Mouse (Mus musculus): ENCODE results near the gene Dnajc9. TPM values are rescaled to one million over a fixed set of nuclear protein-coding genes. Genes with fewer than 3 reads are reported as not detected.

Gene Dnajc9
- 168 and 176 TPM in 2 replicates for polyA plus RNA-seq (2015; fragmentation: Nextera tagmentation; extraction: Ambion mirVana)

DNA sequence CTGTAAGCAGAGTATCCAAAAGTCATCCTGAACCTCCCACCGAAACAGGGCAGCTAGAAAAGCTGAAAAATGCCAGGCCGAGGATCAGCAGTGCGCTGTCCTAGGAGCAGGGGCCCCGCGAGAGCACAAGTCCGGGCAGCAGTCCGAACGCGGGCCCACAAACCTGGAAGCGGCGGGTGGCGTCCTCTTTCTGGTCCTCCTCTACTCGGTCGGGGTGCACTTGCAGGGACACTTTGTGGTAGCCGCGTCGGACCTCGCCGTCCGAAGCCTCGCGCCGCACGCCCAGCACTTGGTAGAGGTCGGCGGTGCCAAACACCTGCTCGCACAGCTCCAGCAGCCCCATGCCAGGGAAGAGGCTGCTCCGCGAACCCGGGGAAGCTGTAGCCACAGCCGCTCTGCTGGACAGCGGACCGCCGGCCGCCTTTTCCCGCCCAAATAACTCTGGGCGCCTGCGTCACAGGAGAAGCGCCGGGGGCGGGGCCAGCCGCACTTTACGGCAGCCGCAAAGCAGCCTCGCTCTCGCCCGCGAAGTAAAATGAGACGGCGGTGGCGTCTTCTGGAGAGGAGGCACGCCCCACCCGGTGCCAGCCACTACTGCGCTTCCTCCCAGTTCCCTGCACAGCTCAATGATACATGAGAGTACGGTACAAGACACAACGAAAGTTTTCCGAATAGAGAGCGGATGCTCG, at the start of gene Dnajc9:
Gene Dnajc9, minus strand, starts transcription at position 470 of the 689 bp plus-strand sequence.
- peak within 1 kb of the TSS; percentile 83 for H3K4me3 ChIP-seq (replicated peaks)
- H3K4me1 ChIP-seq: peaks cover 31% of the 10 kb centered on the region
- H3K27me3 ChIP-seq: no peaks in the 10 kb centered on the region
- no peaks in the 10 kb centered on the region for H3K9me3 ChIP-seq (replicated peaks)
- H3K4me2 ChIP-seq (replicated peaks): peak within 1 kb of the TSS; percentile 66
- WGBS: 0% methylated on average over 59 of the region's 59 CpGs
- peak within 1 kb of the TSS; percentile 89 for H3K27ac ChIP-seq (replicated peaks)
- peak; percentile 72 for ATAC-seq (ENCODE audit: insufficient number of reproducible peaks, low FRiP score, low TSS enrichment, low read depth)
- H3K36me3 ChIP-seq: peaks cover 27% of the 10 kb centered on the region
- peak within 1 kb of the TSS; percentile 62 for H3K9ac ChIP-seq

DNA sequence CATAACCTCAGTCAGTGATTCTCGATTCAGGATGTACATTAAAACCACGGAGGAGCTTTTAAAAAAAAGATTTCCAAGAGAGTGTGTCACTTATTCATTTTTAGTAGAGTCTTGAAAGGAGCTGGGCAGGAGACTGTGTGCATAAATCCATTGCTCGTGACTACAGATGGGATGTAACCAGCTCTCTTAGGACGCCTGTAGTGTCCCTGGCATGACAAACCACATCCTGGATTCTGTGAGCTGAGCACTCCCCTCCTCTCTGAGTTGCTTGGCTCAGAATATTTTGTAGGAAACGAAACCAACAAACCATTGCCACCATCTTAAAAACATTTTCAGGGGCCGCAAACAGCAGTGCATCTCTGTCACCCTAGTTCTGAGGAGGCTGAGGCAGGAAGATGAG, 48.3 kb upstream of the Dnajc9 start:
- H3K36me3 ChIP-seq: no peaks in the 10 kb centered on the region
- H3K9ac ChIP-seq: no peak overlapping the region
- whole genome bisulfite sequencing: 68% methylated on average over 6 of the region's 6 CpGs
- no peaks in the 10 kb centered on the region for H3K4me1 ChIP-seq
- ATAC-seq (ENCODE audit: insufficient number of reproducible peaks, low FRiP score, low TSS enrichment, low read depth): no peak
- H3K27me3 ChIP-seq: no peaks in the 10 kb centered on the region
- H3K9me3 ChIP-seq (replicated peaks): no peaks in the 10 kb centered on the region
- no peak overlapping the region for H3K4me2 ChIP-seq (replicated peaks)
- no peak overlapping the region for H3K4me3 ChIP-seq (replicated peaks)
- H3K27ac ChIP-seq (replicated peaks): no peak overlapping the region

GRCm38 (mm10) chr14:20432420-20432819, 43.7 kb upstream of the Dnajc9 start:
- H3K4me1 ChIP-seq: no peaks in the 10 kb centered on the region

GRCm38 (mm10) chr14:20431726-20432125, 43.0 kb upstream of the Dnajc9 start:
- peak; percentile 54; the same call in 1 of the 2 replicates for ATAC-seq (ENCODE audit: insufficient number of reproducible peaks, low FRiP score, low TSS enrichment, low read depth)
- 45% methylated on average over 6 of the region's 6 CpGs for WGBS
- Histone ChIP-seq H3K27me3 (no peaks in the 10 kb centered on the region), H3K9me3 (replicated peaks) (no peaks in the 10 kb centered on the region), H3K4me1 (no peaks in the 10 kb centered on the region), H3K36me3 (no peaks in the 10 kb centered on the region), H3K4me2 (replicated peaks) (no peak overlapping the region), H3K9ac (no peak overlapping the region), H3K4me3 (replicated peaks) (no peak overlapping the region), H3K27ac (replicated peaks) (peak overlapping the region; percentile 36; the same call in 1 of the 2 replicates)

More at GRCm38 (mm10) chr14:20432420-20432819, 43.7 kb upstream of the Dnajc9 start:
- Histone ChIP-seq H3K4me3 (replicated peaks) (no peak overlapping the region), H3K9me3 (replicated peaks) (no peaks in the 10 kb centered on the region), H3K27me3 (no peaks in the 10 kb centered on the region), H3K4me2 (replicated peaks) (no peak overlapping the region), H3K36me3 (no peaks in the 10 kb centered on the region), H3K9ac (no peak overlapping the region), H3K27ac (replicated peaks) (no peak overlapping the region)
- no peak for ATAC-seq (ENCODE audit: insufficient number of reproducible peaks, low FRiP score, low TSS enrichment, low read depth)
- WGBS: 85% methylated on average over 4 of the region's 4 CpGs

- H3K27me3 ChIP-seq: no peaks in the 10 kb centered on the region
- WGBS: 46% methylated on average over 1 of the region's 1 CpGs
- H3K4me3 ChIP-seq (replicated peaks): no peak overlapping the region
These were observed 41.1 kb upstream of the Dnajc9 start for GRCm38 (mm10) chr14:20429833-20430232.

DNA sequence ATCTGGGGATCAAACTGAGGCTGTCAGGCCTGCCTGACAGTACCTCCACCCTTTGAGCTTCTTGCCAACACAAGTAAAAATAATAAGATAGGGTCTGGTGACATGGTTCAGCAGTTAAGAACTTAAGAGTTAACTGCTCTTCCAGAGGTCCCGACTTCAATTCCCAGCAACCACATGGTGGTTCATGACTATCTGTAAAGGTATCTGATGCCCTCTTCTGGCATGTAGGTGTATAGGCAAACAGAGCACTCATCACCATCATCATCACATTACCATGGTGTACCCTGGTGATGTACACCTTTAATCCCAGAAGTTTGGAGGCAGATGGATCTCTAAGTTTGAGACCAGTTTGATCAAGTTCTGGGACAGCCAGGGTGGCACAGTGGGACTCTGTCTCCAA, 39.9 kb upstream of the Dnajc9 start:
- Histone ChIP-seq H3K27me3 (no peaks in the 10 kb centered on the region), H3K27ac (replicated peaks) (no peak overlapping the region), H3K9ac (no peak overlapping the region), H3K4me1 (no peaks in the 10 kb centered on the region), H3K36me3 (no peaks in the 10 kb centered on the region), H3K4me3 (replicated peaks) (no peak overlapping the region), H3K4me2 (replicated peaks) (no peak overlapping the region), H3K9me3 (replicated peaks) (no peaks in the 10 kb centered on the region)
- WGBS: 10% methylated on average over 1 of the region's 1 CpGs
- no peak for ATAC-seq (ENCODE audit: insufficient number of reproducible peaks, low FRiP score, low TSS enrichment, low read depth)

More at GRCm38 (mm10) chr14:20429833-20430232, 41.1 kb upstream of the Dnajc9 start:
- no peak overlapping the region for H3K9ac ChIP-seq
- H3K4me2 ChIP-seq (replicated peaks): no peak overlapping the region
- no peaks in the 10 kb centered on the region for H3K4me1 ChIP-seq
- no peak for ATAC-seq (ENCODE audit: insufficient number of reproducible peaks, low FRiP score, low TSS enrichment, low read depth)
- no peaks in the 10 kb centered on the region for H3K9me3 ChIP-seq (replicated peaks)
- no peaks in the 10 kb centered on the region for H3K36me3 ChIP-seq
- no peak overlapping the region for H3K27ac ChIP-seq (replicated peaks)

DNA sequence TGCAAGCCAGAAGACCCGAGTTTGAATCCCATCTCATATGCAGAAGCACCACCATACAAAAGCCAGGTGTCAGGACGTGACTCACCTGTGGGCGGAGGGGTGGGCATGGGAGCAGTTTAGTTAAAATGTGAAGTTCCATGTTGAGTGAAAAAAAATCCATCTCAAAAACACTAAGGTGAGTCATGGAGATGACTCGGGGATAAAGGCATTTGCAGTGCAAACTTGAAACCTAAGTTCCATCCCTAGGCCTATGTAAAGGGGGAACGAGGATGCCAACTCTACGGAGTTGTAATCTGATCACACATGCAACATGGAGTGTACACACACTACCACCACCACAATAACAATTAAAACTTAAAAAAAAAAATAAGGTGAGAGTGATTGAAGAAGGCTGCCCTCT, 34.3 kb upstream of the Dnajc9 start:
- ATAC-seq (ENCODE audit: insufficient number of reproducible peaks, low FRiP score, low TSS enrichment, low read depth): no peak
- Histone ChIP-seq H3K4me3 (replicated peaks) (no peak overlapping the region), H3K27me3 (no peaks in the 10 kb centered on the region), H3K4me1 (no peaks in the 10 kb centered on the region), H3K27ac (replicated peaks) (no peak overlapping the region), H3K9me3 (replicated peaks) (no peaks in the 10 kb centered on the region), H3K9ac (no peak overlapping the region), H3K4me2 (replicated peaks) (no peak overlapping the region), H3K36me3 (no peaks in the 10 kb centered on the region)
- 79% methylated on average over 6 of the region's 6 CpGs for WGBS

GRCm38 (mm10) chr14:20422257-20422656, 33.5 kb upstream of the Dnajc9 start:
- no peak for ATAC-seq (ENCODE audit: insufficient number of reproducible peaks, low FRiP score, low TSS enrichment, low read depth)
- Histone ChIP-seq H3K4me2 (replicated peaks) (no peak overlapping the region), H3K9me3 (replicated peaks) (no peaks in the 10 kb centered on the region), H3K4me3 (replicated peaks) (no peak overlapping the region), H3K27me3 (no peaks in the 10 kb centered on the region), H3K9ac (no peak overlapping the region), H3K4me1 (no peaks in the 10 kb centered on the region), H3K27ac (replicated peaks) (no peak overlapping the region), H3K36me3 (no peaks in the 10 kb centered on the region)
- WGBS: 74% methylated on average over 7 of the region's 7 CpGs

- Histone ChIP-seq H3K27me3 (no peaks in the 10 kb centered on the region), H3K4me1 (no peaks in the 10 kb centered on the region), H3K9me3 (replicated peaks) (no peaks in the 10 kb centered on the region), H3K36me3 (no peaks in the 10 kb centered on the region), H3K4me3 (replicated peaks) (no peak overlapping the region), H3K4me2 (replicated peaks) (no peak overlapping the region), H3K9ac (no peak overlapping the region), H3K27ac (replicated peaks) (no peak overlapping the region)
- ATAC-seq (ENCODE audit: insufficient number of reproducible peaks, low FRiP score, low TSS enrichment, low read depth): no peak
- 59% methylated on average over 1 of the region's 1 CpGs for WGBS
These were observed 11.4 kb upstream of the Dnajc9 start for GRCm38 (mm10) chr14:20400071-20400470.

- Histone ChIP-seq H3K27me3 (no peaks in the 10 kb centered on the region), H3K9ac (no peak overlapping the region), H3K4me1 (no peaks in the 10 kb centered on the region), H3K36me3 (no peaks in the 10 kb centered on the region), H3K4me2 (replicated peaks) (no peak overlapping the region), H3K9me3 (replicated peaks) (no peaks in the 10 kb centered on the region), H3K4me3 (replicated peaks) (no peak overlapping the region), H3K27ac (replicated peaks) (no peak overlapping the region)
- 36% methylated on average over 4 of the region's 4 CpGs for WGBS
- no peak for ATAC-seq (ENCODE audit: insufficient number of reproducible peaks, low FRiP score, low TSS enrichment, low read depth)
These were observed 10.2 kb upstream of the Dnajc9 start for GRCm38 (mm10) chr14:20398864-20399263.

GRCm38 (mm10) chr14:20397220-20397619, 8.5 kb upstream of the Dnajc9 start:
- Histone ChIP-seq H3K9me3 (replicated peaks) (no peaks in the 10 kb centered on the region), H3K27me3 (no peaks in the 10 kb centered on the region), H3K4me2 (replicated peaks) (no peak overlapping the region), H3K4me1 (no peaks in the 10 kb centered on the region), H3K4me3 (replicated peaks) (no peak overlapping the region), H3K27ac (replicated peaks) (no peak overlapping the region), H3K9ac (no peak overlapping the region), H3K36me3 (no peaks in the 10 kb centered on the region)
- WGBS: 72% methylated on average over 9 of the region's 9 CpGs
- ATAC-seq (ENCODE audit: insufficient number of reproducible peaks, low FRiP score, low TSS enrichment, low read depth): no peak

Measured in embryonic facial prominence, embryonic 15.5 days (tissue).